Mouse (Mus musculus) liver, embryonic 11.5 days (tissue): Measurements from ENCODE around the gene Setx. TPM values are rescaled to one million over a fixed set of nuclear protein-coding genes. Genes with fewer than 3 reads are reported as not detected.

ENCODE experiments used
- ATAC-seq: fragments of 200-750 bp; cut with Nextera tagmentation; replicated peaks from 2 replicates; pipeline ENCODE4 v1.8.0; 2017; ENCODE audit warnings: moderate number of reproducible peaks, mild to moderate bottlenecking, moderate TSS enrichment, moderate library complexity; ENCODE audit not compliant: low FRiP score
- DNase-seq: peaks from one replicate; pipeline ENCODE4 v3.0.0-alpha.2; 2017; ENCODE audit warnings: low spot score
- H3K27ac ChIP-seq: fragments of 300-500 bp; sonication (generic); 2 replicates; pipeline ENCODE4 v1.5.1; 2014; ENCODE audit warnings: mild to moderate bottlenecking, low read depth, low read length, control low read depth
- H3K27me3 ChIP-seq: fragments of 300-500 bp; sonication (generic); replicated peaks from 2 replicates; pipeline ENCODE4 v1.6.1; 2014; ENCODE audit warnings: low read length, mixed read lengths; ENCODE audit not compliant: control insufficient read depth, insufficient read depth
- H3K36me3 ChIP-seq: fragments of 300-500 bp; sonication (generic); 2 replicates; pipeline ENCODE4 v1.6.1; 2014; ENCODE audit warnings: mild to moderate bottlenecking, low read length, moderate library complexity, mixed read lengths; ENCODE audit not compliant: control insufficient read depth, insufficient read depth
- H3K4me1 ChIP-seq: fragments of 300-500 bp; sonication (generic); replicated peaks from 2 replicates; pipeline ENCODE4 v1.6.1; 2014; ENCODE audit warnings: low read length, mixed read lengths; ENCODE audit not compliant: control insufficient read depth, insufficient read depth
- H3K4me2 ChIP-seq: fragments of 300-500 bp; sonication (generic); 2 replicates; pipeline ENCODE4 v1.6.1; 2014; ENCODE audit warnings: mild to moderate bottlenecking, control low read depth, moderate library complexity
- H3K4me3 ChIP-seq: fragments of 300-500 bp; sonication (generic); 2 replicates; pipeline ENCODE4 v1.5.1; 2014; ENCODE audit warnings: low read depth, low read length, control low read depth
- H3K9ac ChIP-seq: fragments of 300-500 bp; sonication (generic); 2 replicates; pipeline ENCODE4 v1.6.1; 2014; ENCODE audit warnings: low read depth, low read length, control low read depth
- H3K9me3 ChIP-seq: fragments of 300-500 bp; sonication (generic); 2 replicates; pipeline ENCODE4 v1.6.1; 2016; ENCODE audit warnings: low read length, inconsistent platforms, mixed read lengths; ENCODE audit not compliant: control insufficient read depth
- WGBS: fragments of 180-500 bp; shearing (Covaris S2); extraction: QIAGEN DNeasy Blood & Tissue Kit; methylation state at CpG from one replicate; pipeline ENCODE4 v1.1.7; 2014; 5-methylcytosine and 5-hydroxymethylcytosine counted together
- polyA plus RNA-seq: library from polyadenylated mRNA; unstranded; fragments of >200 nt; fragmentation: Nextera tagmentation; extraction: Ambion mirVana; gene quantifications from 2 replicates; pipeline ENCODE4 v1.2.1, GENCODE M21; 2014

Gene Setx
- polyA plus RNA-seq, 1 experiment from 2014 or later, result 10.1 TPM

DNA sequence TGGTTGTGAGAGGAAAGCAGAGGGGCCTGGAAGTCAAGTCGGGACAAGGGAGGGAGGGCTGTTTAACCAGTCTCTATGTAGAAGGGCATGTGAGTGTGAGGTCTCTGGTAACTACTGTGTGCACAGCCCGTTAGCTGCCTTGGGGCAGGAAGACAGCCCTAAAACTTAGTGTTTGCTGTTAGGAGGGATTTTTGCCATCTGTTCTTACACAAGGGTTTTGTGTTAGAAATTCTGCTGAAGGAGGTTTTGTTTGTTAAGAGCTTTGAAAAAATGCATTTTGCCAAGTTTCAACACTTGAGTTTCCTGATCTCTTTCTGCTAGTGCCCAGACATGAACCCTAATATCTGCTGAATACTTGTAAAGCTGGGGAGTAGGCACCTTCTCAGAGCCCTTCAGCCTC, 57.1 kb downstream of the Setx start:
- Histone ChIP-seq H3K4me3 (no peak overlapping the region), H3K27ac (no peak overlapping the region), H3K9ac (no peak overlapping the region), H3K27me3 (no peaks in the 10 kb centered on the region), H3K4me1 (no peaks in the 10 kb centered on the region), H3K9me3 (no peaks in the 10 kb centered on the region), H3K4me2 (no peak overlapping the region), H3K36me3 (peaks cover 18% of the 10 kb centered on the region; the same call in 1 of the 2 replicates)
- ATAC-seq, result no peak
- DNase-seq, result no peak
- WGBS, result 77% methylated on average over 2 of the region's 2 CpGs

DNA sequence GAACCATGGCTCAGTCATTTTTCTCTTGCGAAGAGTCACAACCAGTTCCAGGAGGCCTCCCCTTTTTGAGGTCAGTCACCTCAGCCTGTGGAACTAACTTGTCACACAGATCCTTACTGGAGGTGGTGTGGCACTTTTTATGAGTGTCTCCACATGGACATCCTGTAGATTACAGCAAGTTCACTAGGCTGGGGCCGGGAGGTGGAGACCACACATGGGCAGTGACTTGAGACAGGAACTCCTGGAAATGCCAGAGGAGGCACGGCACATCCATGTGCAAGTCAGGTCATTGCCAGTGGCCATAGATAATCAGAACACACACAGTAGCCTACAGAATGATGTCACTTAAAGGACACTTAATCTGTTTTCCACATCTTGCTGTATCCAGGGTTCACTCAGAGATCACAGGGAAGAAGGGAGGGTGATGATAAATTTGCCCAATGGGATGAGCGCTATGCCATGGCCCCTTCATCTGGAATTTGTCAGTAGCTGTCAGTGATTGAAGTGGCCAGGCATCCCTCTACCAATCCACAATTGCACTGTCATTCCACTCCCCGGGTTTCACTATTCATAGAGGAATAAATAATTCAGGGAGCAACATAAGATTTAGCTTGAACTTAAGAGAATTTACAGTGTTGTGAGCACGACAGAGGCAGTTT, 59.4 kb downstream of the Setx start:
- Histone ChIP-seq H3K4me3 (no peak overlapping the region), H3K9ac (no peak overlapping the region), H3K4me1 (no peaks in the 10 kb centered on the region), H3K27me3 (no peaks in the 10 kb centered on the region), H3K36me3 (peaks cover 10% of the 10 kb centered on the region; the same call in 1 of the 2 replicates), H3K27ac (no peak overlapping the region), H3K9me3 (no peaks in the 10 kb centered on the region), H3K4me2 (no peak overlapping the region)
- ATAC-seq (no peak), DNase-seq (no peak)
- 55% methylated on average over 6 of the region's 6 CpGs for WGBS

DNA sequence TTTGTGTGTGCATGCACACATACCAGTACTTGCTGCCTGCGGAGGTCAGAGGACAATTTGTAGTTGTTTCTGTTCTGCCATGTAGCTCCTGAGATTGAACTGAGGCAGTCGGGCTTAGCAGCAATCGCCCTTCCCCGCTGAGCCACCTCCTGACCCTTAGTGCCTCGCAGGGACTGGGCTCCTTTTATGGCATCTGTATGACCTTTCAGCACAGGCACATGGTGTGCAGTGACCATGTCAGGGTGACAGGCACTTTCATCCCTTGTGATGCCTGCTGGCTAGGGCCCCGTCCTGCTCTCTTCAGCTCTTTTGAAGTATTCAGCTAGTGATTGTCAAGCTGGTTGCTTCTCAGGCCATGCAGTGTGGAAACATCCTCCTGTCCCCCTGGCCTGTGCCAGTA, 62.2 kb downstream of the Setx start:
- H3K27ac ChIP-seq, result no peak overlapping the region
- no peaks in the 10 kb centered on the region; the same call in 1 of the 2 replicates for H3K36me3 ChIP-seq
- no peak overlapping the region for H3K9ac ChIP-seq
- no peaks in the 10 kb centered on the region for H3K9me3 ChIP-seq
- no peaks in the 10 kb centered on the region for H3K27me3 ChIP-seq
- ATAC-seq (no peak), DNase-seq (no peak)
- H3K4me1 ChIP-seq, result no peaks in the 10 kb centered on the region
- no peak overlapping the region for H3K4me3 ChIP-seq
- no peak overlapping the region for H3K4me2 ChIP-seq
- WGBS, result 65% methylated on average over 6 of the region's 6 CpGs

- no peaks in the 10 kb centered on the region for H3K36me3 ChIP-seq
- no peak overlapping the region for H3K4me3 ChIP-seq
- H3K9ac ChIP-seq, result no peak overlapping the region
- ATAC-seq (no peak), DNase-seq (no peak)
- peaks cover 9% of the 10 kb centered on the region for H3K27me3 ChIP-seq
- peaks cover 6% of the 10 kb centered on the region for H3K4me1 ChIP-seq
- H3K9me3 ChIP-seq, result no peaks in the 10 kb centered on the region
- no peak overlapping the region for H3K4me2 ChIP-seq
- no peak overlapping the region for H3K27ac ChIP-seq
- 79% methylated on average over 7 of the region's 7 CpGs for WGBS
Measured at GRCm38 (mm10) chr2:29190392-29190791, 66.4 kb downstream of the Setx start.

- no peak overlapping the region for H3K27ac ChIP-seq
- no peak overlapping the region for H3K4me3 ChIP-seq
- no peak overlapping the region for H3K4me2 ChIP-seq
- DNase-seq, result no peak
- 76% methylated on average over 10 of the region's 10 CpGs for WGBS
- no peak overlapping the region for H3K9ac ChIP-seq
- H3K27me3 ChIP-seq, result peaks cover 19% of the 10 kb centered on the region
- no peaks in the 10 kb centered on the region for H3K9me3 ChIP-seq
- no peaks in the 10 kb centered on the region for H3K36me3 ChIP-seq
- no peak for ATAC-seq
- peaks cover 6% of the 10 kb centered on the region for H3K4me1 ChIP-seq
Measured at GRCm38 (mm10) chr2:29191216-29192215, 67.5 kb downstream of the Setx start.

DNA sequence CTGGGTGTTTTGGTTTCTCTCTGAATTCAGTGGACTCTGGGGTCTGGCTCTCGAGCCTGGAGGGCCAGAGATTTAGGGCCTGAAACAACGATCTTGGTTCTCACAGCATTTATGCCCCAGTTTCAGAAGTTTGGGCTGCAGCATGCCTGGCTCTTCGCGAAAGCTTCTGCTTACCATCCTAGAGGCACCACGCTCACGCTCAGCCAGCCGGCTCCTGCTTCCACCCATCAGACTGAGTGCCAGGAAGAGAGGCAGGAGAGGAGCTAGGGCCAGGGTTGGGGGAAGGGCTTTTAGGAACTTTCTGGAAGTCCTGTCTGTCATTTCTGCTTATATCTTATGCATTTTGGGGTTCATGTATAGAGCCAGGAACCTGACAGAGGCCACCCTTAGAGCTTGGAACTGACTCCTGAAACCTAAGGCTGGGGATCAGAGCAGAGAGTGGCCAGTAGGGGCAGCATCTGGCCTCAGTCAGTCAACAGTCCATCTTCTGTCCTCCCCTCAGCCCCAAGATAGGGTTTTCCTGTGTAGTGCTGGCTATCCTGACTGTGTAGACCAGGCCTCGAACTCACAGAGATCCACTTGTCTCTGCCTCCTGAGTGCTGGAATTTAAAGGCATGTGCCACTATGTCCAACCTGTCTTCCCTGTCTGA, 68.8 kb downstream of the Setx start:
- Histone ChIP-seq H3K4me2 (no peak overlapping the region), H3K9me3 (no peaks in the 10 kb centered on the region), H3K4me3 (no peak overlapping the region), H3K27ac (no peak overlapping the region), H3K4me1 (peaks cover 6% of the 10 kb centered on the region), H3K27me3 (peaks cover 28% of the 10 kb centered on the region), H3K36me3 (no peaks in the 10 kb centered on the region), H3K9ac (no peak overlapping the region)
- WGBS, result 75% methylated on average over 8 of the region's 8 CpGs
- ATAC-seq, result no peak
- DNase-seq, result no peak

GRCm38 (mm10) chr2:29193819-29194546, 70.0 kb downstream of the Setx start:
- H3K9ac ChIP-seq, result no peak overlapping the region
- H3K27ac ChIP-seq, result no peak overlapping the region
- ATAC-seq, result no peak
- WGBS, result 21% methylated on average over 16 of the region's 16 CpGs
- H3K4me2 ChIP-seq, result peak overlapping the region; percentile 97
- no peak for DNase-seq
- no peaks in the 10 kb centered on the region for H3K36me3 ChIP-seq
- H3K4me1 ChIP-seq, result peaks cover 6% of the 10 kb centered on the region
- no peaks in the 10 kb centered on the region for H3K9me3 ChIP-seq
- peak overlapping the region; percentile 55 for H3K4me3 ChIP-seq
- peaks cover 28% of the 10 kb centered on the region for H3K27me3 ChIP-seq
